Mouse (Mus musculus) urinary bladder, adult 2 months (tissue): ENCODE data around the gene Mipep. TPM values are rescaled to one million over a fixed set of nuclear protein-coding genes. Genes with fewer than 3 reads are reported as not detected.
A peak's percentile ranks its signal among the peaks of the same experiment; 100 is the strongest.

ENCODE experiments used
- DNase-seq: peaks from one replicate; pipeline ENCODE4 v3.0.0; 2022; ENCODE audit warnings: low spot score
- polyA plus RNA-seq: library from polyadenylated mRNA; depleted of rRNA; stranded (reverse); fragments of >200 nt; gene quantifications from 2 replicates; pipeline ENCODE4 v1.2.3, GENCODE M21; 2012; rRNA removed

Gene Mipep
- 11.7 and 11.9 TPM in 2 replicates for polyA plus RNA-seq

DNA sequence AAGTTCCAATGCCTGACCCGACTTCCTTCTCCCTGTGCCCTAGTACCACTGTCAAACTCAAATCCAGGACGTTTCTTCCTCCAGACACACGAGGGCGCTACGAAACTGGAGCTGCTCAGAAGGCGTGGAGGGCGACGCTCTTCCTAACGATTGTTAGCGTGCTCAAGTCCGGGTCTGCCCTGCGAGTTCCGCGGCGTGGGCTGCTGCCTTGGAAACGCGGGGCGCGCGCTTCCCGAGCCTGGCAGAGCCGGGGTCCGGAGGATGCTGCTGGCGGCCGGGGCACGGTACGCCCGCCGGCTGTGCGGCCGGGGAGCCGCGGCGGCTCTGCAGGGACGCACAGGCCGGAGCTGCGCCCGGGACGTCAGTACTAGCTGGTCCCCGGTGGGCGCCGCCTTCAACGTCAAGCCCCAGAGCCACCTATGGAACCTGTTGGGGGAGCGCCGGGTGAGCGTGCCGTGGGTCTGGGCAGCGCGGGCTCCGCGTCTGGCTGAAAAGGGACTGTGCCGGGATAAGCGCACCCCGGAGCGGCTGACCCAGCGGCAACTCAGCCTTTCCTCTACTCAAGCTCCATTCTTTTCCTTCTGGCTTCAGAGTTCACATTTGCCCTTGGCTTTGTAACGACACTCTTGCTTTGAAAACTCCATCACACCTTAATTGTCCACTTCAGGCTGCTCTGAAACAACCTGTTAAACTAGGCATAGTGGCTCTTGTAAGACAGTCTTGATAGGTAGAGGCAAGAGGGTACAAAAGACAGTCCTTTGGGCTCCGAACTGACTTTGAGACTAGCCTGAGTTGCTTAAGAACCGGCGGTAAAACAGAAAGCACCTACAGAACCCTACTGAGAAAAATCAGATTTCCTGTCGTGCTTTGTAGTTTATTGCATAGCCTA, at the start of gene Mipep:
Gene Mipep, plus strand, starts transcription at position 147 of the 889 bp plus-strand sequence.
- peak; percentile 67 for DNase-seq

DNA sequence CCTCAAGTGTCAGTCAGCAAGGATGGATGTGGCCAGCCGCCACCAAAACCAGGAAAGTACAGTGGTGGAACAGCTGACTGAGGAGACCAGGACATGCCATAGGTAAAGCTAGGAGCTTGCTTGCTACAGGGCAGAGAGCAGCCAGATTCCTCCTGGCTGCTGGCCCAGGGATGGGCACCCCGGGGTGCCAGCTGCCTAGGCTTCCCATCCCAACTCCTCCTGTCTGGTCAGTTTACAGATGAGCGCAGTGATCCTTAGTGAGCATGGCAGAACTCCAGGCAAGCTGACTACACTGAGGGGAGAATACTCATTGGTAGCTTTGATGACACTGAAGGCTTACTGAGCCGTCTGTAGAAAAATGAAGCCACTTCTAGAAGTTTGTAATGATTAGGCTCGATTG, 49.2 kb upstream of the Mipep start:
- DNase-seq, result no peak

DNA sequence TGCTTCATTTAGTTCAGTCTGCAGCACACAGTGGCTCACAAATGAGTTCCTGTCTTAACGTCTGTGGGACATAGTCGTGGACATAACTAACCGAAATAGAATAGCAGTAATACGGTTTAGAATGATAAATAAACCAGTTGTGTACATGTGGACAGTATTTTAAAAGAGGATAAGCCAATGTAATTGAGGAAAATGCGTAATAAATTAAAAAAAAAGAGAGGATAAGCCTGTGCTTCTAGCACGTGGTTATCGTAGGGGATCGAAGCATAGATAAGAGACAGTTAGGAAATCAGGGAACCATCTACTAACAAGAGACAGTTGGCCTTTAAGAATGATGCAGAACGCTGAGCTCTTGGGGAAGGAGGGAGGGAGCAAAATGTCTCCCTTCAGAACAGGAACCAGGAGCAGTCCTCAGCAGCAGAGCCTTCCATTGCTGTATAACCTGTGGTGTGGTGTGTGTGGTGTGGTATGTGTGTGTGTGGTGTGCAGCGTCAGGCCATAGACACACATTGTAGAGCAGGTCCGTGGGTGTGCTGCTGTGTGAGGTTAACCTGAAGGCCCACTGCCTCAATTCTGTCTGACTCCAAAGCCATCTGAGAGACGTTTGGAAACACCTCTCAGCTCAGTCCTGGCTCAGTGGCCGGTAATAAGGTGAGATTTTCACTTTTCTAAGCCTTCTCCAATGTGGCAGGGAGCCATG, 48.4 kb upstream of the Mipep start:
- no peak for DNase-seq

GRCm38 (mm10) chr14:60736591-60737192, 47.7 kb upstream of the Mipep start:
- DNase-seq, result no peak

GRCm38 (mm10) chr14:60737202-60737611, 47.2 kb upstream of the Mipep start:
- no peak for DNase-seq

GRCm38 (mm10) chr14:60738434-60738938, 45.9 kb upstream of the Mipep start:
- no peak for DNase-seq

DNA sequence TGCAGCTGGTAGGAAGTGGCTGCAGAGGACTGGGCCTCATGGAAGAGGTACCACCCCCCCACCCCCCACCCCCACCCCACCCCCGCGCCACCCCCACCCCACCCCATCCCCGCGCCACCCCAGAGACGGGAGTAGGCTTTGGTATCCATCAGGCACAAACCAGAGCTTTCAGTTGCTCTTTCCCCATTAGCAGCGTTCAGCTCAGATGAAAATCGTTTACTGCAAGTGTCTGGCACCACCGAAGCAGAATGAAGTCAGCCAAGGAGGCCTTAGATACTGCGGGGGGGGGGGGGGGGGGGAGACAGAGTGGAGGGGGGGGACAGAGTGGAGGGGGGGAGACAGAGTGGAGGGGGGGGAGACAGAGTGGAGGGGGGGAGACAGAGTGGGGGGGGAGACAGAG, 45.2 kb upstream of the Mipep start:
- no peak for DNase-seq

GRCm38 (mm10) chr14:60739616-60740015, 44.8 kb upstream of the Mipep start:
- DNase-seq, result no peak

DNA sequence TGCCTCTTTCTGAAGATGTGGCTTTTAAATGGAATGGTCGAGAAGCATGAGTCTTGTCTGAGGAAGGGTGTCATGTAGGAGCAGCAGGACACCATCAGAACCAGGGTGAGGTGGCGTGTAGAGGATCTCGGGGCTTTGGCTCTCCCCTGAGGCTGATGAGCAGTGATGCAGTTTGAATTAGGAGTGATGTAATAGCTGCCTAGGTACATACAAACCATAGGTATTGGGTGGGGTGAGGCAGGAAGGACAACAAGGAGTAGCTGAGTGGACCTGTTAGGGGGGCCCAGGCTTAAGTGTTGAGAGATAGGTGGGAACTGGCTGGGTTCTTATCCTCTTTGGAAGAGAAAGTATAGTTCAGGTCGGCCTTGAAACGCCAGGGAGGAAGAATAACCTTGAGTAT, 43.9 kb upstream of the Mipep start:
- no peak for DNase-seq

DNA sequence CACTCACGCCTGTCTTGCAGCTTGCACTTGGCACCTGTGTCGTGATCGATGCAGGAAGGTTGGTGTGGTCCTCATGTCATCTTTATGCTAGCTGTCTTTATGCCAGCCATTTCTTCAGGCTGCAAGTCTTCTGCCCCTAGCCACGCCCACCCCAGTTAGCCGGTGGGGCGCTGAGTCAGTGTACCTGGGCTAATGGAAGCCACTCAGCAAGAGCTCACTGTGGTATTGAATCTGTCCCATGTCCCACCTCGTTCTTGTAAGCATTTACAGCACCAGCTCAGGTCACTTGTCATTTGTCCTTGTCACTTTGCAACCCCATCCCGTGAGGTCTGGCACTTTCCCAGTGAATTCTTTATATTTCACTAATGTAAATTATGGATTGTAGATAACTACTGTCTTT, 43.3 kb upstream of the Mipep start:
- no peak for DNase-seq

DNA sequence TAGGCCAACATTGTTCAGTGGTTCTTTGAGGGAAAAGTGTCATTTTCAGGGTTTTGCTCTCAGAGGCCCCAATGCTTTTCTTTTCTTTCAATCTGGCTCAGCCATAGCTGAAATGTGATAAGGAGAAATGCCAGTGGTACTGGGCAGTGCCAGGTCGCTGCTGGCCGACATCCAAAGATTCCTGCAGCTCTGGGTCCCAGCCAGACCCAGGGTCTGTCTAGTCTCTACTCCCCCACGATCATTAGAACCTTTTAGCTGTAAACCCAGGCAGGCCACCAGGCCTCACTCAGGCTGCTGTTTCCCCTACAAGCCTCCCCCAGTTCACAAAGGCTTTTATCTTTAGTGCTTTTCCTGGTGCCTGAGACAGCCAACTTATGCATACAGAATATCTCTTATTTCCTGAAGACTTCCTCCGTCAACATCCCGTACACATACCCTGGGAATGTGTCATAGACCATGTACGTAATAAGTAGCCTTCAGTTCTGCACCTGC, 42.8 kb upstream of the Mipep start:
- no peak for DNase-seq

DNA sequence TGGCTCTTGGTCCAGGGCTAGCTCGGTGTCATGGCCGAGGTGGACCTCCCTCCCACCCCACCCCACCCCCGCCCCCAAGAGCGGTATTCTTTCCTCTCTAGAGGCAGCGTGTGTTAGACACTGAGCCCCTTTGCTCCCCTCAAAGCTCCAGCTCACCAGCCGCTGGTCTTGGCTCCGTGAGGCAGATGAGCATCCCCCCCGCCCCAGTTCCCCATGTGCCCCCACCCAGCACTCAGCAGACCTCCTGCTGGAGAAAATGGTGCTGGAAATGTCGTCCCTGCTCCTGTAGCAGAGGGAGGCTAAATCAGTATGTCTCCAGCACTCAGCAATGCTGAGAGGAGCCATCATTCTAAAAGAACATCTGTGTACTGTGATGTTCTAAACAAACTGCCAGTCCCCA, 40.7 kb upstream of the Mipep start:
- no peak for DNase-seq

- no peak for DNase-seq
Measured at GRCm38 (mm10) chr14:60745201-60745600, 39.2 kb upstream of the Mipep start.

- no peak for DNase-seq
Measured at GRCm38 (mm10) chr14:60746141-60746540, 38.2 kb upstream of the Mipep start.

- no peak for DNase-seq
Measured at GRCm38 (mm10) chr14:60747154-60747870, 37.1 kb upstream of the Mipep start.

GRCm38 (mm10) chr14:60749880-60750279, 34.5 kb upstream of the Mipep start:
- DNase-seq, result no peak

DNA sequence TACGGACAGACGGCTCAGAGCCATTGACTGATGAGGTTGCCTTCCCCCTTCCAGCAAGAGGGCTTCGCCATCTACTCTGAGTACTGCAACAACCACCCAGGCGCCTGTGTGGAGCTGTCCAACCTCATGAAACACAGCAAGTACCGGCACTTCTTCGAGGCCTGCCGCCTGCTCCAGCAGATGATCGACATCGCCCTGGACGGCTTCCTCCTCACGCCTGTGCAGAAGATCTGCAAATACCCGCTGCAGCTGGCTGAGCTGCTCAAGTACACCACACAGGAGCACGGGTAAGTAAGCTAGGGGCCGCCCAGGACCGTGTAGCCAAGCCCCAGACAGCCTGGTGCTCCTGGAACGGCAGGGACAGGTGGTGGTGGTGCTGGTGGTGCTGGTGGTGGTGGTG, 32.8 kb upstream of the Mipep start:
- no peak for DNase-seq

DNA sequence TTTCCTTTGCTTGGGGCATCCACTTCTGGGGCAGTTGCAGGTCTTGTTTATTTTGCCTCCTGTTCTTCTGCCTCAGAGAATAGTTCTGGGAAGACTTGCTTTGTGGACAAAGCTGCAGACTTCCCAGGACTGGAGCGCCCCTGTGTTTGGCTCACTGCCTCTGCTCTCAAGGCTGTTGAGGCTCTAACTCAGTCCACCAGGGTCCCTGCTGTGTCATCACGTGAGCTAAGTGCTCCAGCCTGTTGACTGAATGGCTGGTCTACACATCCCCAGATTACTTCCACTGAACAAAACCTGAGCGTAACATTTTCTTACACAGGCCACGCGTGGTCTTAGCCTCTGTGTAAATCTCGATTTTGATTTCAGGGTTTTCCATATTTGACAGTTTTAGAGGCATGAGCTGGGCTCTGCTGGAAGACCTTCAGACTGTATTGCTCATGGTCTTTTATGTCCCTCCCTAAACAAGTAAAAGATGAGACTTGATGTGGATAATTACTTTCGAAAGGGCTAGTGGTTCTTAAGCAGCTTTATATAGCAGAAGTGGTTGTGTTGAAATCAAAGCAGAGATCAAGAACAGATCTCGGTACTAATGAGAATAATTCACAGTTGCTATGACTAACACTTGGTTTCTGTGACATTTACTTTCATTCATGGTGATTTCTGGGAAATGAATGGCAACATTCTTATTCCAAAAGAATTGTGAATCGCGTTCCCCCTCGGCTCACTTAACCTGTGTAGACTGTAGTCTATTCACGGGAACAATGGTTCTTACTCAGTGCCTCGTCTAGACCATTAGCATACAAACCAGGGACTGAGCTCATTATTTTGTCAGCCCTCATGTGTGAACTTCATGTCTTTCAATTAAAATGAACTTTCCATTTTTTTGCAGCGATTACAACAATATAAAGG, 31.2 kb upstream of the Mipep start:
- no peak for DNase-seq

- DNase-seq, result no peak
Measured at GRCm38 (mm10) chr14:60753801-60754126, 30.6 kb upstream of the Mipep start.

DNA sequence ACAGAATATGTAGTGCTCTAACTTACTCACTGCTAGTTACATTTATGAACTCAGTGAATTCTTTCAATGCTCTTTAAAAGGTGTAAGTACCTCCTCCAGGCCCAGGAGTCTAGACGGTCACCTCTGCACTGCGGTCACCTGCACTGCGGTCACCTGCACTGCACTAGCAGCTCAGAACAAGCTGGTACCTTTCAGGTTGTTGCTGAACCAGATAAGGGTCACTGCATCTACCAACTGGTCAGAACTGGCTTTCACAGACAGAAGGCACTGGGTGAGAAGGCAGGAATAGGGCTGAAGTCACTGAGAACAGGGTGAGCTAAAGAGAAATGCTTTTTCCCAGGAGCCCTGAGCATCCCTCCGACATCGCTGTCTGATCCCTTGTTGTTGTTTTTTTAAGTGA, 29.7 kb upstream of the Mipep start:
- DNase-seq, result no peak

- DNase-seq, result no peak
Measured at GRCm38 (mm10) chr14:60756271-60756670, 28.1 kb upstream of the Mipep start.
